Mouse (Mus musculus): ENCODE measurements around the gene Ube2b. TPM values are rescaled to one million over a fixed set of nuclear protein-coding genes. Genes with fewer than 3 reads are reported as not detected.
A peak's percentile ranks its signal among the peaks of the same experiment; 100 is the strongest.

Ube2b gene
- 100 to 1,000 TPM; 158 to 169 TPM for total RNA-seq (2021)

GRCm38 (mm10) chr11:52000290-52000962 lies at the start of gene Ube2b:
Gene Ube2b (minus strand): TSS chr11:52000762.
- intact Hi-C loops (cut with DNase I) = loop anchor here (5.0 kb wide), 1 partner anchor 97 kb away; the partner anchor contains the start of gene Ppp2ca
- DNase-seq (ENCODE audit: extremely low spot score in 1 of 2, low spot score in 2 of 2) = peak; percentile 97

- DNase-seq (ENCODE audit: extremely low spot score in 1 of 2, low spot score in 2 of 2) = no peak
- intact Hi-C loops (cut with DNase I) = no loop called here
Observed at GRCm38 (mm10) chr11:52046446-52047165, 46.0 kb upstream of the Ube2b start.

GRCm38 (mm10) chr11:52044156-52044555 lies 43.6 kb upstream of the Ube2b start:
- DNase-seq (ENCODE audit: extremely low spot score in 1 of 2, low spot score in 2 of 2) = no peak
- intact Hi-C loops (cut with DNase I) = no loop called here

GRCm38 (mm10) chr11:52043224-52043623 lies 42.7 kb upstream of the Ube2b start:
- intact Hi-C loops (cut with DNase I) = no loop called here
- no peak for DNase-seq (ENCODE audit: extremely low spot score in 1 of 2, low spot score in 2 of 2)

GRCm38 (mm10) chr11:52037659-52038058 lies 37.1 kb upstream of the Ube2b start:
- DNase-seq (ENCODE audit: extremely low spot score in 1 of 2, low spot score in 2 of 2) = no peak
- intact Hi-C loops (cut with DNase I) = loop anchor here (10.0 kb wide), 1 partner anchor 187 kb away; no protein-coding TSS in a partner anchor

GRCm38 (mm10) chr11:52035905-52036304 lies 35.3 kb upstream of the Ube2b start:
- intact Hi-C loops (cut with DNase I) = loop anchor here (10.0 kb wide), 1 partner anchor 189 kb away; no protein-coding TSS in a partner anchor

GRCm38 (mm10) chr11:52033953-52034352 lies 33.4 kb upstream of the Ube2b start:
- DNase-seq (ENCODE audit: extremely low spot score in 1 of 2, low spot score in 2 of 2) = no peak
- intact Hi-C loops (cut with DNase I) = loop anchor here (10.0 kb wide), 1 partner anchor 191 kb away; no protein-coding TSS in a partner anchor

More at GRCm38 (mm10) chr11:52035905-52036304, 35.3 kb upstream of the Ube2b start:
- no peak for DNase-seq (ENCODE audit: extremely low spot score in 1 of 2, low spot score in 2 of 2)

- intact Hi-C loops (cut with DNase I) = loop anchor here (10.0 kb wide), 1 partner anchor 192 kb away; no protein-coding TSS in a partner anchor
Observed at GRCm38 (mm10) chr11:52032356-52032755, 31.8 kb upstream of the Ube2b start.

GRCm38 (mm10) chr11:52018217-52018616 lies 17.7 kb upstream of the Ube2b start:
- intact Hi-C loops (cut with DNase I) = no loop called here
- no peak for DNase-seq (ENCODE audit: extremely low spot score in 1 of 2, low spot score in 2 of 2)

More at GRCm38 (mm10) chr11:52032356-52032755, 31.8 kb upstream of the Ube2b start:
- DNase-seq (ENCODE audit: extremely low spot score in 1 of 2, low spot score in 2 of 2) = no peak

GRCm38 (mm10) chr11:52011541-52011940 lies 11.0 kb upstream of the Ube2b start:
- intact Hi-C loops (cut with DNase I) = no loop called here
- DNase-seq (ENCODE audit: extremely low spot score in 1 of 2, low spot score in 2 of 2) = no peak

GRCm38 (mm10) chr11:52011011-52011410 lies 10.4 kb upstream of the Ube2b start:
- intact Hi-C loops (cut with DNase I) = no loop called here
- DNase-seq (ENCODE audit: extremely low spot score in 1 of 2, low spot score in 2 of 2) = no peak

GRCm38 (mm10) chr11:52005586-52005985 lies 5.0 kb upstream of the Ube2b start:
- intact Hi-C loops (cut with DNase I) = no loop called here
- DNase-seq (ENCODE audit: extremely low spot score in 1 of 2, low spot score in 2 of 2) = no peak

GRCm38 (mm10) chr11:52003772-52004528 lies 3.4 kb upstream of the Ube2b start, which contains the start of gene Cdkl3:
Gene Cdkl3 (plus strand): TSS chr11:52004221.
- peak; percentile 89 to 96 for DNase-seq (ENCODE audit: extremely low spot score in 1 of 2, low spot score in 2 of 2)
- intact Hi-C loops (cut with DNase I) = loop anchor here (5.0 kb wide), 1 partner anchor 93 kb away; the partner anchor contains the start of gene Ppp2ca

- intact Hi-C loops (cut with DNase I) = loop anchor here (5.0 kb wide), 1 partner anchor 94 kb away; the partner anchor contains the start of gene Ppp2ca
- no peak for DNase-seq (ENCODE audit: extremely low spot score in 1 of 2, low spot score in 2 of 2)
Observed at GRCm38 (mm10) chr11:52003505-52003771, 2.9 kb upstream of the Ube2b start.

GRCm38 (mm10) chr11:52002842-52003504 lies 2.4 kb upstream of the Ube2b start:
- DNase-seq (ENCODE audit: extremely low spot score in 1 of 2, low spot score in 2 of 2) = no peak
- intact Hi-C loops (cut with DNase I) = loop anchor here (5.0 kb wide), 1 partner anchor 94 kb away; the partner anchor contains the start of gene Ppp2ca

GRCm38 (mm10) chr11:52001861-52002260 lies 1.3 kb upstream of the Ube2b start:
- intact Hi-C loops (cut with DNase I) = loop anchor here (5.0 kb wide), 1 partner anchor 95 kb away; the partner anchor contains the start of gene Ppp2ca

GRCm38 (mm10) chr11:52001341-52001740 lies 779 bp upstream of the Ube2b start:
- intact Hi-C loops (cut with DNase I) = loop anchor here (5.0 kb wide), 1 partner anchor 96 kb away; the partner anchor contains the start of gene Ppp2ca
- DNase-seq (ENCODE audit: extremely low spot score in 1 of 2, low spot score in 2 of 2) = no peak

More at GRCm38 (mm10) chr11:52001861-52002260, 1.3 kb upstream of the Ube2b start:
- DNase-seq (ENCODE audit: extremely low spot score in 1 of 2, low spot score in 2 of 2) = no peak

- intact Hi-C loops (cut with DNase I) = loop anchor here (5.0 to 10.0 kb wide), 2 partner anchors 98 to 275 kb away; partner anchors contain the start of gene Ppp2ca
- peak; percentile 12 to 72 for DNase-seq (ENCODE audit: extremely low spot score in 1 of 2, low spot score in 2 of 2)
Observed at GRCm38 (mm10) chr11:51999611-52000289, 812 bp downstream of the Ube2b start.

Data from left cerebral cortex, postnatal 10 days (tissue).